Mouse (Mus musculus) G1E-ER4 (cell line): ENCODE measurements around the gene Wwox. TPM values are rescaled to one million over a fixed set of nuclear protein-coding genes. Genes with fewer than 3 reads are reported as not detected.

Source experiments
- GATA1 ChIP-seq: IDR thresholded peaks from one replicate; pipeline ENCODE4 v1.8.0; 2012; ENCODE audit warnings: low read length, inconsistent platforms
- polyA plus RNA-seq: library from polyadenylated mRNA; stranded (reverse); fragments of >175 nt; gene quantifications from 2 replicates; pipeline ENCODE4 v1.2.3, GENCODE M21; 2012

Gene Wwox
- polyA plus RNA-seq, 1 experiment = 7.2 TPM

DNA sequence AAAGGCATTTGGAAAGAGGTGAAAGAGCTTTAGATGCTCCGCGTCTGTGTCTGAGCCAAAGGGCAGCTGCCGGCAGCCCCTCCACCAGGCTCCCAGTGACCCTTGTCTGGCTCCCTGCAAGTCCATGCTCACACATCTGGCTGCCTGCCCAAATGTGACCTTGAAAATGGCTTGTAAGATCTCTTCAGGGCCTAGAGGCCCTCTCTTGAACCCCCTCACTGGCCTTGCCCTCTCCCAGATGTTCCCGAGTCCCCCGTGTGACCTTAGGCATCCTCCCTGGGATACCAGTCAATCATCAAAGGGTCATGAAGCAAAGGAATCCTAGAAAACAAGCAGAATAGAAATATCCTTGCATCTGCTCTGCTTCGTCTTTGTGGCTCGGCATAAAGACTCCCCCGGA is 567.1 kb downstream of the Wwox start:
- TF ChIP-seq GATA1 = no peak

DNA sequence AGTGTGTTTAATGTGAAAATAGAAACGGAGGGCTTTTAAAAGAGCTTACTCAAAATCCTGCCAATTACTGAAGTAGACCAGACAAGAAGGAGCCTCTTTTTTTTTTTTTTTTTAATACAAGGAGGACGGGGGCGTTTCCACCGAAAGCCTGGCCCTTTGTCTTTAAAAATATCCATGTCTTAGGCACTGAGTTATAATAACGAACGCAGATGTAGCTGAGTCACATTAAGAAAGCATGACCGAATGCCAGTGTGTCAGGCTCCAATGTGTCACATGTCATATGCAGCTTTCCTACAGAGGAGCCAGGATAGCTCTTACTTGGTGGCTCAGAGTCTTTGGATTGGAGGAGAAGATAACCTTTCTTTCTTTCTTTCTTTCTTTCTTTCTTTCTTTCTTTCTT is 567.8 kb downstream of the Wwox start:
- TF ChIP-seq GATA1 = no peak

DNA sequence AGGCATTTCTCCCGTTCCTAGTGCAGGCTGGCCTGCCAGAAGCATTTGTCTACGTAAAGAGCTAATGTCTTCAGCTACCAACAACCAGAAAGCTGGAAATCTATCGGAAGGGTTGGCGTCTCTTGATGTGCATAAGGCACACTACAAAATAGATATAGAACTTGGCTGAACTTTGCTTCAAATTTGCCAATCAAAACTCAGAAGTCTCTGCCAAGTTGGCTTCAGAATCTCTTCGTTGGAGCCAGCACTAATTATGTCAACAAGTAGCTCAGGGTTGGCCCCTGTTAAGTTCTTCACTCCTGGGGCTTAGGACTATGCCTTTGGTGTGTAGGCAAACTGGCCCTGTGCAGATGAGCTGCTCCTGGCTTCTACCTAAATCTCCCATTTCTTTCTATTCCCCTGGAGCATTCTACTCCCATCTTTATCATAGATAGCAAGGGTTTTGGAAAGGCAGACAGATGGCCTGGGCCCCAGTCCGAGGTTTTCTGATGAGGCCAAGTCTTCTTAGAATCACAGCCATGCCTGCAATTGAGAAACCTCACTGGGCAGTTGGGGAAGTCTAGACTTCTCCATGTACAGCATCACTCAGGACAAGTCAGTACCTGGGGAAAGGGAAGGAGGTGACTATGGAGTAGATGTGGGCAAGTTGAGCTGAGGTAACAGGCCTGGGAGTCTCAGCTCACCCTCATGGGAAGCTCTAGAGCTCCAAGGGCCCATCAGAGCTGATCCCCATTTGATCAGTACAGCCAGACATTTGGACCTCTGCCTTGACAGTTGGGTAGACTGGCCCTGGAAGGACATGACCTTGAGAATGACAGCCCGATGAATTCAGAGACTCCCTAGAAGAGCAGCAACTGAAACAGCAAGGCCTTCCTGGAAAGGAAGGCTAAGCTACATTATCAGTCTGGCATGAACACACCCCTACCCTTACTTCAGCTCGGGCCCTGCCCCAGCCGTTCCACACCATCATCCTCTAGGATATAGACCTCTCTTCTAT is 569.5 kb downstream of the Wwox start:
- TF ChIP-seq GATA1 = no peak

DNA sequence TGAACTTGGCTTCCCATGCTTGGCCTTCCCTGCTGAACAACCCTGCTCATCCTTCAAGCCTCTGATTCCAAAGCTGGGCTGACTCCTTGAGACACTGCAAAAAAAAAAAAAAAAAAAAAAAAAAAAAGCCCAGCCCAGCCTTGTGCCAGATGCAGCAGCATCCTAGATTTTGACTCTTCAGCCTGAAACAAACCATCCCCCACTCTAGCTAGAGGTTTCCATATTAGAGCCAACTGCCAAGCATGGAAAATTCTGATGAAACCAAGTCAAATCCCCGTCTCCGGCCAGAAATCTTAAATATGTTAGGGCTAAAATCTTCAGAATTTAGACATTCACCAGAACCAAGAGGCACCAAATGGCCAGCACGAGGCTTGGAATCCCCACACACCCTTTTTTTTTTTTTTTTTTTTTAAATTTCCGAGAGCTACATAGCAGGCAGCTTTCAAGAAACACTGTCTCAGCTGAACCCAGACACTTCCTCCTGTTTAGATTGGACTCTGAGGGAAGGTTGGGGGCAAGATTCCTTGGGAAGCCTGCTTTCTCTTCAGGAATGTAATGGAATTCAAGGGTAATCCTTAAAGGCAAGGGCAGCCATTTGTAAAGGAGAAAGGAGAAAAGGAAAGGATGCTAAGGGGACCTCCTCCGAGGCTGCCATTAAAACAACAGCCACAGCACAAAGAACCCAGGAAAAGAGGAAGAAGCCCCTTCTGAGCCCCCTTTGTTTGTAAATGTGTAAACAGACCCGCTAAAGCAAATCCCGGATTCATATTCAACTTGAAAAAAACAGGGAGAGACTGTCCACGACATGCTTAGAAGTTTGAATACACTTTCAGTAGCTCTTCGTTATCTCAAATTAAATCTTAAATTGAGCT is 570.7 kb downstream of the Wwox start:
- no peak for TF ChIP-seq GATA1

DNA sequence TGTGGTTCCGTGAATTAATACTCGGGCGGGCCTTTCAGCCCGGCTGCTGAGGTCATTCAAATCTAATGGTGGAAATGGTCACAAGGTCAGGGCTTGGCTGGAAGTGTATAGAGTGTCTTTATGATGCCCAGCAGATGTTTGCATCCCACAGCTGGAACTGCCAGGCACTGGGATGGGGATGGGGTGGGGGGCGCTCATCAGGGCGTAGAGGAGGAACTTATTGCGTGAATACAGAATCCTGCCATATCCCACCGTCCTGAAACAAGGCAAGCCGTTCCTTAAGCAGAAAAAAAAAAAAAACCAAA is 571.3 kb downstream of the Wwox start:
- no peak for TF ChIP-seq GATA1

DNA sequence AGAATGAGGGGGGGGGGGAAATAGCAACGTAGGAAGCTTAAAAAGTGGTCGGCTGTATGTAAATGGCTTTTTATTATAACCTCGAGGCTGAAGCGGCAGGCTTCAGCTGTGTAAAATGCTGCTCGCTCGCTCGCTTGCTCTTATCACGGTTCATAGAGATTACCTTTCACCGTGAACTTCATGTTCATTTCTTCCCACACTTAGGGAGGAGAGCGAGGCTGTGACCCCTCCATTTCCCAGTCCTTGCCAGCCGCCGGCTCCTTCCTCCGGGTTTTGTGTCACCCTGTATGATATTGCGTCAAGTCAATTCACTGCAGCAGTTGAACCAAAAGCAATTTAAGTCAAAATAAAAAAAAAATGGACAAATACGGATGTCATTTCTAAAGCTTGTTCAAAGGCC is 580.2 kb downstream of the Wwox start:
- TF ChIP-seq GATA1 = no peak

DNA sequence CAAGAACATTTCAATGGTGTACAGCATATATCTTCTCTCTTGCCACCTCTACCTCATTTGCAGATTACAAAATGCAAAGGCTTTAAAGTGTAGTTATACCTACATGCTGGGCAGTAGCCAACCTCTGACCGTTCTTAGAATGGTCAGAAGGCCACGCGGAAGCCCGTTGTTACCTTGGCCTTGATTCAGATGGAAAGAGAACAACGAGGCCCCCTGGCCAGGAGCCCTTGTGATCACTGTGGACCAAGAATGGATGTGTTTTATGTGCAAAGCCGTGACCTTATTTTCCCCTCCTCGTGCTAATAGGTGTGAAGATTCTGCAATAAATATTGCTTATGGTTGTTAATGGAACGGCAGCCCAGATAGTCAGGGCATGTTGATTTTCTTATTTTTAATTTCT is 582.3 kb downstream of the Wwox start:
- TF ChIP-seq GATA1 = no peak

DNA sequence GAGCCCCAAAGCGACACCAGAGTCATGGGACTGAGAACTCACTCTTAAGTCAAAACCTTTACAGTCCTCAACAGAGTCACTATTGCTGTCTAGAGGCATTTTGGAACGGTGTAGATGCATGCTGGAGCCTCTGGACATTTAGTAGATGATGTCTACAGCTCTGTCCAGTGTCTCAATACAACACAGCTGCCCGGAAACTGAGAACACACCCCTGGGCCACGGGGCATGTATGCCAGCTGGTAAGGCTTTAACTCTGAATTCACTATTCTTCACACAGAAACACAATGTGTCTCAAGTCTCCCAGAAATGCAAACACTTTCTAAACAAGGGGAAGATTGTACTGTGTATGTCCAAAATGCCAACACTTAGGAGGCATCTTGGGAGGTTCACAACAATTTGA is 584.6 kb downstream of the Wwox start:
- TF ChIP-seq GATA1 = no peak

DNA sequence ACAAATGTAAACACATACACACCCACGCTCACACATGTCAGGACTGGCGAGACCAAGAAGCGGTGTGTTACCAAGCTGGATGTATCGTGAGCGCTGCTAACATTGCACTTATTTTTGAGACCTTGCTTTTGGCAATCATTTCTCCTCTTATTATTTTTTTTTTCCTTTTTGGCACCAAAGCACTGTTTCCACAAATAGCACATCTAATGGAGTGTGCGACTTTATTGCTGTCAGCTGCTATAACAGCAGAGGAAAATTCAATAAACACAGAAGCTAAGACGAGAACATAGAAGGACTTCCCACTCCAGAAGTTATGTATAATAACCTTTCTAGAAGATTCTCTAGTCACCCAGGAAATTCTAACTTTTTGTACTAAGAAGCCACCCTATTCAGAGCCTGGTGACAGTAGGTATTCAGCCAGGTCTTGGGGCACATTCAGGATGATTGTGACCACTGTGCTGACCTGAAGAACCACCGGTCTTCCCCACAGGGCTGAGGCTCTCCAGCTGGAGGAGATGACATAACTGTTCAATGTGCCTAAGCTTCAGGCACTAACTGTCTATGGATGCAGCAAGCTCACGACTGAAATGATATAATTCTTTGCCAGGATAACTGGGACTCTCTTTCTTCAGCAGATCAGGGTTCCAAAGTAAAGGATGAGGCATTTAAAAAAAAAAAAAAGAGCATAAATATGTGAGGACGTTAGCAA is 586.1 kb downstream of the Wwox start:
- no peak for TF ChIP-seq GATA1

DNA sequence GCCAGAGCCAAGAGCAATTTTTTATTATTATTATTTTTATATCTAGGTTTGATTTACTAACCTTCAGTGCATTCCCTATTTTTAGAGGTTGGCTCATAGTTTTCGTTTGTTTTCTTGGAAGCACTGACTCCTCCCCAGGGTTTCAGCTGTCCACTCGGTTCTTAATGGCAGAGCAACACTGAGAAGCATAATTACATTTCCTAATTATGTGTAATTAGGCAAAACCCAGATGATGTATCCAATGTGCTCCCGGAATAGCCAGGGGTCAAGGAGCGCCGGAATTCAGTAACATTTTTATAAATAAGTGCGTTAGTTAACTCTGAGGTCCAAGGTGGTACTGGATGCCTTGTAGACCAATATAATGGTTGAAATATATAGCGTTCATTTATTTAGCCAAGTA is 586.7 kb downstream of the Wwox start:
- no peak for TF ChIP-seq GATA1

DNA sequence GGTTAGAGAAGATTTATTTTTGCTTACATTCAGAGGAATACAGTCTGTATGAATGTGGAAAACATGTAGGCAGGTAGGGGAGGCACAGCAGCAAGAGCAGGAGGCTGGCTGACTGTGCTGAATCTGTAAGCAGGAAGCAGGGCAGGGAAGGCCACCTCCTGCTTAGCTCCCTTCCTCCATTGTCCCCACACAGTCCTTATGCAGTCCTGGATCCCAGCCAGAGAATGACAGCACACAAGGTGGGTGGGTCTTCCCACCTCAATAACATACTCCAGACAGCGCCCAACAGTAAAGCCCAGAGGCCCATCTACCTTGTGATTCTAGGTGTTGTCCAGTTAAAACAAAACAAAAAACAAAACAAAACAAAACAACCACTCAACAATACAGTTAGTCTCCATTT is 593.7 kb downstream of the Wwox start:
- TF ChIP-seq GATA1 = no peak

DNA sequence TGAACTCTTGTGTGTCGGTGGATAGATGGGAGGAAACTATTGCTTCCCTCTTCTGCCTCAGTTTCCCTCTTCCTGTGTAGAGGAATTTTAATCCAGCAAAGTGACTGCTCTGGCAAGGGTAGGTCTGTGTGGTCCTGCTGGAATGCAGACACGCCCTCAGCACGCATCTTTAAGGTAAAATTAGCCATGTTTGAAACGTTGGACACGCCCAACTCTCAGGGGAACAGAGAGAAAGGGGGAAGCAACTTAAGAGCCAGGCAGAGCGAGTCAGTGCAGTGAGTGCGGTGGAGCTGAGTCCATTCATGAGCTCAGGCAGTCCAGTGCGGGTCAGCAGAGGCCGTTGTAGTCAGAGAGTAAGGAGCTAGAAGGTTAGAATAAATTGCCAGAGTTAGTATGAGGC is 596.6 kb downstream of the Wwox start:
- TF ChIP-seq GATA1 = no peak

DNA sequence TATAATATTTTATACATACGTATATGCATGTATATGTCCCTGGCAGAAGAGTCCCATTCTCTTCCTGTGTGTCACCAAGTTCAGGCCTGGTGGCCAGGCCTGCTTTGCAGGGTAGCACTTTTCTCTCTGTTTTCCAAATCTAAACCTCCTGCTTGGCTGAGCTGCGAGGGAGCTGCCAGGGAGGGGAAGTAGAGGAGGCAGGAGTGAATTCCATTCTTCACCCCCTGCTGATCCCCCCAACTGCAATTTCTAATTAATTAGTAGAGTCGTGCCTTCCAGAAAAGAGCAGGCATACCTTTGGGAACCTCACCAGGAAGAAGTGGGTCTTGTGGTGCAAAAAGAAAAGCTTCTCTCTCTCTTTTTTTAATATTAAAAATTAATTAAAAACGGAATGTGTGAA is 599.0 kb downstream of the Wwox start:
- TF ChIP-seq GATA1 = no peak

DNA sequence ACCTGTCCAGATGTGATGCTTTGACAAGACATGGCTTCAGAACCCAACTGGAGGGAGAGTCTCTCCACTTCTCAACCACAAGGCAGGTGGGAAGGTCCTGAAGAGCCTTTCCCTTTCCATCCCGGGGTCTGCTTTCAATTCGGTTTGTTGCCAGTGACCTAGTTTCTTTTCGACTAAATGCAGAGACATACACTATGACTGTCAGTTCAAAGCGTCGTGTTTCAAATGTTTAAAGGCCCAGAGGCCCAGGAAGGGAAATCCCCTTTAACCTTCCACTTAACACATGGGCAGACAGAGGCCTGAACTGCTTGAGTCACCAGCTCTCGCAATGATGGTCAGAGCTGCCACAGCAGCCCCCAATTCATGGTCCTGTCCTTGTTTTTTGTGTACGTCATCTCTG is 606.3 kb downstream of the Wwox start:
- no peak for TF ChIP-seq GATA1

DNA sequence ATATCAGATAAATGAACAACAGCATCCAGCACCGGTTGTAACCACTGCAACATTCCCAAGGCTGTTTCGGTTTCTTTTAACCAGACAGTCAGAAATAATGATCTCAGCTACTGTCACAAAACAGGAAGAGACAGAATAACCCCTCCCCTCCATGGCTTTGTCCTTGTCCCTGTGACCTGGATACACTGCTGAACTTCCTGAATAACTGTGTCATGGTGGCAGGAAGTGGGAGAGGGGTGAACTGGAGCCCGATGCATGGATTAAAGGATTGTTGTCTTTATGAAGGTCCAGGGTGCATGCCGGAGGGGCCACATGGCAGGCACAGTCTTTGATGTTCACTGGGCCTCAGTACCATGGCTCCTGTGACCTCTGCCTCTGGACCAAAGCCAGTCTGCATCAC is 607.0 kb downstream of the Wwox start:
- TF ChIP-seq GATA1 = no peak

DNA sequence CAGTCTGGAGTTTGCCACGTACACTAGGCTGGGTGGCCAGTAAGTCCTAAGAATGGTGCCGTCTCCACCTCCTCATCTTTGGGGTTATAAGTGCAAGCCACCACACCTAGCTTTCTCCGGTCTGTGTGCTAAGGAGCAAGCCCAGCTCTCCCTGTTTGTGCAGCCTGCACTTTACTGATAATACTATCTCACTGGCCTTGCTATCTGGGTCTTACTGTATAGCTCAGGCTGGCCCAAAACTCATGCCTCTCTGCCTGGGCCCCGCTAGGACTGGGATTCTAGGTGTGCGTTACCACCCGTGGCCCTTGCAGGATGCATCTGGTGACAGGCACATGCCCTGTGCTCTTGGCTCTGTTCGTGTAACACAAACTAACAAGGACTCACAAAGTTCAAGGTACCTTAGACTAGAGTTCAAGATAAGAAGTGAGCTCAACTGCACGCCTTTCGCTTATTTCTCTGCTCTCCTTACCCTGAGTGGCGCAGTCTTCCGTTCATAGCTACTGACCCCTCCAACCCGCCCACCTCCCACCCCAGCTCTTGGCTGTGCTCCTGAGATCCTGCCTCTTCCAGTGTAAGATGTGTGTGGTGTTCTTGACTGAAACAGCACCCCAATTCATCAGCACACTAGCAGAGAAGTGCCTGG is 618.9 kb downstream of the Wwox start:
- no peak for TF ChIP-seq GATA1

DNA sequence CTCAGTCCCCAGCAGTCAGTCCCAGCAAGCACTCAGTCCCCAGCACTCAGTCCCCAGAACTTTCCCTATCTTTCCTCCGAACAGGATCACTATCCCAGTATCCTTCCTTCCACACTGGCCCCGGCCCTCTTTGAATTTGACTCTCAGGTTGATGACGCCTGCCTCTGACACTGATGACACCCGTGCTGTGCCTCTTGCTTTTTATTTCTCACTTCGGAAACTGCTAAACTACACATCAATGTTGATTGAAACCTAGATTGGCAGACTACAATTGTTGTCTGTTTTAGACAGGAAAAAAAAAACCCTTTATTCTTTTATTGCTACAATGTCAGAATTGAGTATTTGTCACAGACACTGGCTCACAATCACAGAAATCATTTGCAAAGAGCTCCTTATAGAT is 624.2 kb downstream of the Wwox start:
- TF ChIP-seq GATA1 = no peak
